Mouse (Mus musculus) G1E (cell line): ENCODE measurements around the gene Gm21294.
"Not testable (repeated sequence)": the region's sequence is repeated elsewhere in the genome, so short reads cannot be mapped to it uniquely, and the experiment has no call there.

ENCODE experiments used
- CTCF ChIP-seq: IDR thresholded peaks from 2 replicates; pipeline ENCODE4 v1.5.1; 2012; ENCODE audit warnings: low read depth, low read length, inconsistent platforms, mixed read lengths
- GATA1 ChIP-seq: IDR thresholded peaks from 2 replicates; pipeline ENCODE4 v1.6.1; 2012; ENCODE audit warnings: borderline replicate concordance, low read length, inconsistent platforms, mixed read lengths
- POLR2AphosphoS5 ChIP-seq: IDR thresholded peaks from 2 replicates; pipeline ENCODE4 v1.6.1; 2012; ENCODE audit warnings: low read depth, low read length, inconsistent platforms; ENCODE audit not compliant: insufficient replicate concordance

DNA sequence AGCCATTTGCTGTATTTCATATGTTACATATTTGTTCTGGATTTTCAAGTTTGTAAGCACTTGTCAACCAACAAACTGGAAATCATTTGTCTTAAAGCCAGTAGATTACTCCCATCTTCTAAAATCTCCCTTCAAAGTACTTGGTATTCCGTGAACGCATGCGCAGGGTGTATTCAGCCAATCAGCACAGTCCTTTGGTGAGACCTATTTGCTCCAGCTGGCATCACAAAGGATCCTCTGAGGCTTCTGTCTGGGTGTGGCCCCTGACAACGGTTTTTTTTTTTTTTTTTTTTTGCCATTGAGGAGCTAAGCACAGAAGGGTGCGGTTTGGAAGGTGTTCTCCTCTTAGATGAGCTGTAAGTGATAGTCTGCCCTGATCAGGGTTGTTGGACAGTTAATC lies at the start of gene Gm21294:
- not testable (repeated sequence) for TF ChIP-seq CTCF, GATA1, POLR2AphosphoS5
